Mouse (Mus musculus): ENCODE measurements around the gene Grid2. TPM values are rescaled to one million over a fixed set of nuclear protein-coding genes. Genes with fewer than 3 reads are reported as not detected.

Grid2 gene
- polyA plus RNA-seq, 1 experiment from 2014 or later = 0.56 TPM

DNA sequence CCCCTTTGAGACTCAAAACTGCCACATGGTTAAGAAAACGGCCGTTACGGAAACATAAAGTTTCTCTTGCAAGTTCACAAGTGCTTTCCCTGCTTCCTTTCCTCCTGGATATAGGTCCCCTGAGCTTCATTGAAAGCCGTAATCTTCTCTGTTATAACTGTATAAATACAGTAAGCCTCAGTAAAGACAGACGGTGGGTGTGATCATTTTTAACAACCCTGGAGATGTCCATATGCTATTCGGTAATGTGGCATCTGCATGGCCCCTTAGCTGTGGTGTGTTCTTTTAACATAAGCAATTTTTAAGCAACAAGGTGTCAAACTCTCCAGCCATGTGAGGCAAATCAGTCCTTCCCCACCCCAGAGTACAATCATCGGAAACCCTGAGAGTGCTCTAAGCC, 892.9 kb downstream of the Grid2 start:
- 92% methylated on average over 7 of the region's 7 CpGs for WGBS
- no peak for DNase-seq (ENCODE audit: low spot score)

DNA sequence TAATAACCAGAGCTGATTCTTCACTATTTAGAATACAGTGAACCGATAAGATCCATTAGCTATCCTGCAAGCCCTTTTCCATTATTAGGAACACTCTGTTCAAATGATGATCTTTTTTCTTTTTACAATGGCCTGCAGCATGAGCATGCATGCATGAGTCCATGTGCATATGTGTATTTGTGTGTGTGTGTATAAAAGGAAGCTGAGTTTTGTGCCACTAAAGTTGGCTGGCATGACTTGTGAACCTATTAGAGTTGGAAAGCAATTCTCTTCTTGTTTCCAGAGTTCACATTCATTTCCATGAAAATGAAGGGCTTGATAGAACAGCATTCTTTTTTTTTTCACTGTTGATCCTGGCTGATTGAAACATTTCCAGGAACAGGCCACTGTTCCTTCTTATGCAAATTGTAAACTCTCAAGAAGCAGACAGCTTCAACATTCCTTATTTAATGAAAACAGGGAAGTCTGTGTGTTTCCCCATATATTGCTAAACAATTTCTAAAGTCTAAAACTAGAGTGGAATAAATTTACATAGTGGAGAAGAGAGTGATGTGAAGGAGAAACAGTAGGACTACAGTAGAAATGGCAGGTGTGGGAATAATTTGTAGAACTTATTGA, 919.4 kb downstream of the Grid2 start:
- no peak overlapping the region for H3K4me3 ChIP-seq
- no peaks in the 10 kb centered on the region for H3K36me3 ChIP-seq
- DNase-seq (ENCODE audit: low spot score) = no peak
- 93% methylated on average over 1 of the region's 1 CpGs for WGBS
- H3K4me1 ChIP-seq = 0 out of 2 replicates have a peak, but pooled peaks cover 2% of the 10 kb centered on the region
- H3K27me3 ChIP-seq (ENCODE audit: low read depth, poor library complexity, severe bottlenecking) = no peaks in the 10 kb centered on the region
- H3K27ac ChIP-seq (replicated peaks) = no peak overlapping the region
- H3K9me3 ChIP-seq (replicated peaks) = no peaks in the 10 kb centered on the region

More for the DNA sequence above, 892.9 kb downstream of the Grid2 start:
- Histone ChIP-seq H3K9me3 (replicated peaks) (no peaks in the 10 kb centered on the region), H3K36me3 (no peaks in the 10 kb centered on the region), H3K27me3 (ENCODE audit: low read depth, poor library complexity, severe bottlenecking) (no peaks in the 10 kb centered on the region), H3K4me1 (no peaks in the 10 kb centered on the region), H3K4me3 (no peak overlapping the region), H3K27ac (replicated peaks) (no peak overlapping the region)

DNA sequence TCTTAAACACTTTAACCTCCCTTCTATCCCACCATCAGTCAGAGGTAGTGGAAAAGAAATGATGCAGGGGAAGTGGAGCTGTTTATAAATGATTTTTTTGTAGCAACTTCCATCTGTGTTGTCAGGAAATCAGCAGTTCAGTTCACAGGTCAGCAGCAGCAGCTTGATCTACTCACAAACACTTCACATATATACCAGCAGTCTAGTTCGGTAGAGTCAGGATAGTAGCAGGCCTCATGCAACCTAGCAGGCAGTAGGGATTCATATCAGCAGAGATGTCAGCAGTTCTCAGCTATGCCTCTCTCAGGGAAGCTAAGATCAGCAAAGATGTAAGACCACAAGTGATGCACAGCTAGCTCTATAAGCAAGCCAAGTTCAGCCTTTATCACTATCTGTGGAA, 938.0 kb downstream of the Grid2 start:
- 90% methylated on average over 1 of the region's 1 CpGs for WGBS
- no peaks in the 10 kb centered on the region for H3K27me3 ChIP-seq (ENCODE audit: low read depth, poor library complexity, severe bottlenecking)
- no peak for DNase-seq (ENCODE audit: low spot score)
- no peak overlapping the region for H3K4me3 ChIP-seq
- no peak overlapping the region for H3K27ac ChIP-seq (replicated peaks)
- no peaks in the 10 kb centered on the region for H3K36me3 ChIP-seq
- H3K4me1 ChIP-seq = no peaks in the 10 kb centered on the region
- H3K9me3 ChIP-seq (replicated peaks) = no peaks in the 10 kb centered on the region

DNA sequence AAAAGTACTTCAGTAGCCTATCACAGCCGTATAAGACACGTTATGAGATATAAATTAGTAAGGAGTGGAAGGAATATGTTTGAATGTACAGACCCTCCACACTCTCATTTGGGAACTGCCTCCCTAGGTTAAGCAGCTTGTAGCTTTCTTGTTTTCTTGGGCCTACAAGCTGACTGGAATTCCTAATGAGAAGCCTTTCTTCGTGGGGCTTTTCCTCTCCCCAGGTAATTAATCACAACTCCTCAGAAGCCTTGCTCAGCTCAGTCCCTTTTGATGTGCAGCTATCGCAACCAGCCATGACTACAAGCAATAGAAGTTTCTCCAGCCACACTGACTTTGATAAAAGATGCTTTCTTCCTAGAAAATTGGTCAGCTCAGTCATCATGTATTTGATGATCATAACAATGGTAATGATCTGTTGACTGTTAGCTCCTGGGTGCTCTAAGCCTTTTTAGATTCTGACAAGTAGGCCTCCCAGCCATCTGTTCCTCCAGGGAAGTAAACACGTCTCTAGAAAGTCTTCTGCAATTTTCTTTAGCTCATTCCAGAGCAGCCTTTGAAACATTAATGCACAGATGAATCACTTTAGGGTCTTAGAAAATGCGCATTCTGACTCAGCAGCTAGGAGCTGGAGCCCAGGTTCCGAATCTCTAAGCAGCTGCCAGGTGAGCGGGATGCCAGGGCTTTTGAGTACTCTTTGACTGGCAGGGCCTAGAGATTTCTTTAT, 946.9 kb downstream of the Grid2 start:
- Histone ChIP-seq H3K36me3 (no peaks in the 10 kb centered on the region), H3K27me3 (ENCODE audit: low read depth, poor library complexity, severe bottlenecking) (no peaks in the 10 kb centered on the region), H3K4me1 (peaks cover 14% of the 10 kb centered on the region), H3K9me3 (replicated peaks) (no peaks in the 10 kb centered on the region), H3K27ac (replicated peaks) (no peak overlapping the region), H3K4me3 (no peak overlapping the region)
- WGBS = 24% methylated on average over 8 of the region's 8 CpGs
- no peak for DNase-seq (ENCODE audit: low spot score)

GRCm38 (mm10) chr6:64236351-64236750, 980.7 kb downstream of the Grid2 start:
- WGBS = 84% methylated on average over 3 of the region's 3 CpGs
- Histone ChIP-seq H3K4me3 (no peak overlapping the region), H3K27me3 (ENCODE audit: low read depth, poor library complexity, severe bottlenecking) (no peaks in the 10 kb centered on the region), H3K9me3 (replicated peaks) (no peaks in the 10 kb centered on the region), H3K4me1 (no peaks in the 10 kb centered on the region), H3K27ac (replicated peaks) (no peak overlapping the region), H3K36me3 (no peaks in the 10 kb centered on the region)
- DNase-seq (ENCODE audit: low spot score) = no peak

- 83% methylated on average over 1 of the region's 1 CpGs for WGBS
These were observed 984.9 kb downstream of the Grid2 start for GRCm38 (mm10) chr6:64240526-64240925.

GRCm38 (mm10) chr6:64245951-64246350, 990.3 kb downstream of the Grid2 start:
- Histone ChIP-seq H3K9me3 (replicated peaks) (no peaks in the 10 kb centered on the region), H3K27me3 (ENCODE audit: low read depth, poor library complexity, severe bottlenecking) (no peaks in the 10 kb centered on the region), H3K4me3 (no peak overlapping the region), H3K36me3 (no peaks in the 10 kb centered on the region), H3K27ac (replicated peaks) (no peak overlapping the region), H3K4me1 (no peaks in the 10 kb centered on the region)
- DNase-seq (ENCODE audit: low spot score) = no peak
- WGBS = 90% methylated on average over 1 of the region's 1 CpGs

More at GRCm38 (mm10) chr6:64240526-64240925, 984.9 kb downstream of the Grid2 start:
- no peak overlapping the region for H3K4me3 ChIP-seq
- H3K36me3 ChIP-seq = no peaks in the 10 kb centered on the region
- no peaks in the 10 kb centered on the region for H3K27me3 ChIP-seq (ENCODE audit: low read depth, poor library complexity, severe bottlenecking)
- no peak for DNase-seq (ENCODE audit: low spot score)
- H3K4me1 ChIP-seq = no peaks in the 10 kb centered on the region
- H3K9me3 ChIP-seq (replicated peaks) = no peaks in the 10 kb centered on the region
- no peak overlapping the region for H3K27ac ChIP-seq (replicated peaks)

DNA sequence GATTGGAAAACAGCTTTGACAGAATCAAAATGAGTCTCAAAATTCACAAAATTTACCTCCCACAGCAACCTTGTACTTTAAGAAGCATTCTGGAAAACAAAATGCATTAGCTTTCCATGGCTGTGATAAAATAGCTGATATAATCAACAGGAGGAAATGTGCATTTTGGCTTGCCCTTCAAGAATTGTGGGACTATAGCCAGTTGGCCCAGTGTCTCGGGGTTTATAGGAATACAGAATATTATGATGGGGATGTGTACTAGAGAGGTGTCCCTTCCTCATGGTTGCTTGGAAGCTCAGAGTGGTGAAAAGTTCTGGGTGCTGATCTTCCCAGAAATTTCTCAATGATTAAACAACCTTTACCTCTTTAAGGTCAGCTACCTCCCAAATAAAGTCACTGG, 995.4 kb downstream of the Grid2 start:
- H3K4me1 ChIP-seq = no peaks in the 10 kb centered on the region
- DNase-seq (ENCODE audit: low spot score) = no peak
- no peaks in the 10 kb centered on the region for H3K27me3 ChIP-seq (ENCODE audit: low read depth, poor library complexity, severe bottlenecking)
- no peaks in the 10 kb centered on the region for H3K36me3 ChIP-seq
- no peak overlapping the region for H3K27ac ChIP-seq (replicated peaks)
- H3K9me3 ChIP-seq (replicated peaks) = no peaks in the 10 kb centered on the region
- H3K4me3 ChIP-seq = no peak overlapping the region
- 77% methylated on average over 1 of the region's 1 CpGs for WGBS

- WGBS = 92% methylated on average over 4 of the region's 4 CpGs
- H3K27ac ChIP-seq (replicated peaks) = no peak overlapping the region
- no peaks in the 10 kb centered on the region for H3K4me1 ChIP-seq
- H3K27me3 ChIP-seq (ENCODE audit: low read depth, poor library complexity, severe bottlenecking) = no peaks in the 10 kb centered on the region
- no peaks in the 10 kb centered on the region for H3K9me3 ChIP-seq (replicated peaks)
- no peaks in the 10 kb centered on the region for H3K36me3 ChIP-seq
- no peak for DNase-seq (ENCODE audit: low spot score)
- H3K4me3 ChIP-seq = no peak overlapping the region
These were observed 1007.8 kb downstream of the Grid2 start for GRCm38 (mm10) chr6:64263517-64263916.

DNA sequence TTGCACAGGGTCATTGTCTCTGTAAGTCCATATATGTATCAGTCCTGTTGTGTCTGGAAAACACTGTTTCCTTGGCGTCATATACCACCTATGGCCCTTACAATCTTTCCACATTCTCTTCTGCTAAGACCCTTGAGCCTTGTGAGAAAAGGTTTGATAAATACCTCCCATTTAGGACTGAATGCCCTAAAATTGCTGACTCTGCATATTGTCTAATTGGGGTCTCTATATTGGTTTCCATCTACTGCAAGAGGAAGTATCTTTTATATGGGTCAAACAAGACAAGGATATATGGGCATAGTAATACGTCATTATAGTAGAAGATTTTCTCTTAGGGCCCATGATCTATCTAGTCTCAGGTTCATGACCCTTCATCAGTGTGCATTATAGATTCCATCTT, 1008.5 kb downstream of the Grid2 start:
- H3K4me1 ChIP-seq = no peaks in the 10 kb centered on the region
- no peak overlapping the region for H3K4me3 ChIP-seq
- H3K9me3 ChIP-seq (replicated peaks) = no peaks in the 10 kb centered on the region
- DNase-seq (ENCODE audit: low spot score) = no peak
- no peak overlapping the region for H3K27ac ChIP-seq (replicated peaks)
- 88% methylated on average over 2 of the region's 2 CpGs for WGBS
- no peaks in the 10 kb centered on the region for H3K27me3 ChIP-seq (ENCODE audit: low read depth, poor library complexity, severe bottlenecking)
- no peaks in the 10 kb centered on the region for H3K36me3 ChIP-seq

- Histone ChIP-seq H3K27me3 (ENCODE audit: low read depth, poor library complexity, severe bottlenecking) (no peaks in the 10 kb centered on the region), H3K27ac (replicated peaks) (no peak overlapping the region), H3K4me3 (no peak overlapping the region), H3K36me3 (no peaks in the 10 kb centered on the region), H3K9me3 (replicated peaks) (no peaks in the 10 kb centered on the region), H3K4me1 (no peaks in the 10 kb centered on the region)
- 69% methylated on average over 2 of the region's 2 CpGs for WGBS
- no peak for DNase-seq (ENCODE audit: low spot score)
These were observed 1018.8 kb downstream of the Grid2 start for GRCm38 (mm10) chr6:64274319-64275114.

GRCm38 (mm10) chr6:64279927-64280326, 1024.3 kb downstream of the Grid2 start:
- Histone ChIP-seq H3K9me3 (replicated peaks) (no peaks in the 10 kb centered on the region), H3K27me3 (ENCODE audit: low read depth, poor library complexity, severe bottlenecking) (no peaks in the 10 kb centered on the region), H3K4me1 (no peaks in the 10 kb centered on the region), H3K27ac (replicated peaks) (no peak overlapping the region), H3K36me3 (no peaks in the 10 kb centered on the region), H3K4me3 (no peak overlapping the region)
- DNase-seq (ENCODE audit: low spot score) = no peak
- WGBS = 94% methylated on average over 2 of the region's 2 CpGs

DNA sequence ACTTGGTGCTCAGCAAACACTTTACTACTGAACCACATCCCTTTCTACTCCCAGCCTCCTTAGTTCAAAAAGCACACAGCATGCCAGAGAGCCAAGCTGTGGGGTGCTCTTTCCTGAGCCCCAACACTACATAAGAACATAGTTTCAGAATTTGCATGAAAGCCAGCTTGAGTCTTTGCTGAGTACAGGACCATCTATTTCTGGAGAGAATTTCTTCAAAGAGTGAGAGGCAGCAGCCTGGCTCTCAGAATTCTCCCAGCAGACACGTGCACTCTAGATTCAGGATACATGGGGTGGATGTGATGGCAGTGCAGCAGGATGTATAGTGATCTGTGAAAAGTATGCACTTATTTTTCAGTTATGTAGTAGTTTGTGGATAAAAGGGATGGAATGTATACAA, 1038.1 kb downstream of the Grid2 start:
- 86% methylated on average over 1 of the region's 1 CpGs for WGBS
- H3K4me1 ChIP-seq = 0 out of 2 replicates have a peak, but pooled peaks cover 3% of the 10 kb centered on the region
- H3K4me3 ChIP-seq = no peak overlapping the region
- DNase-seq (ENCODE audit: low spot score) = no peak
- H3K27me3 ChIP-seq (ENCODE audit: low read depth, poor library complexity, severe bottlenecking) = no peaks in the 10 kb centered on the region
- H3K36me3 ChIP-seq = no peaks in the 10 kb centered on the region
- H3K9me3 ChIP-seq (replicated peaks) = no peaks in the 10 kb centered on the region
- H3K27ac ChIP-seq (replicated peaks) = no peak overlapping the region

All from midbrain, embryonic 10.5 days (tissue).